Mouse (Mus musculus): ENCODE results near the gene Ubash3a.
A peak's percentile ranks its signal among the peaks of the same experiment; 100 is the strongest.
"Not testable (repeated sequence)": the region's sequence is repeated elsewhere in the genome, so short reads cannot be mapped to it uniquely, and the experiment has no call there.

The Ubash3a gene

GRCm38 (mm10) chr17:31260430-31260829 is 52.8 kb downstream of the Ubash3a start:
- no peak for DNase-seq (ENCODE audit: low read depth, low spot score)

GRCm38 (mm10) chr17:31261352-31261751 is 53.7 kb downstream of the Ubash3a start:
- DNase-seq (ENCODE audit: low read depth, low spot score), result no peak

DNA sequence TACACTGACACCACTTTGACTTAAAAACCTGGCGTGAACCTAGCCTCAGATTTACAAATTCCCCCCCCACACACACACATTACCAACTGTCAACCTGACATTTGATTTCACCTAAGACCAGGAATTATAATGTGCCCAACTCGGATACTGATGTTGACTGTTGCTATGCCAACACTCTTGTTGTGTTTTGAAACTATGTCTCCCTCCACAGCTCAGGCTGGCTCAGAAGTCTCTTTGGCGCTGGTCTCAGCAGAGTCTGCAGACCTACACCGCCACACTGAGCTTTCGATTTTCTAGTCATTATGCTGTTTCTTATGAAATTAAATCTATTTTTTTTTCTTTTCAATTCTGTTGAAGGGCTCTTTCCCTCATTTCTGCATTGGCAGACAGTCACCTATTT is 55.0 kb downstream of the Ubash3a start:
- no peak for DNase-seq (ENCODE audit: low read depth, low spot score)

DNA sequence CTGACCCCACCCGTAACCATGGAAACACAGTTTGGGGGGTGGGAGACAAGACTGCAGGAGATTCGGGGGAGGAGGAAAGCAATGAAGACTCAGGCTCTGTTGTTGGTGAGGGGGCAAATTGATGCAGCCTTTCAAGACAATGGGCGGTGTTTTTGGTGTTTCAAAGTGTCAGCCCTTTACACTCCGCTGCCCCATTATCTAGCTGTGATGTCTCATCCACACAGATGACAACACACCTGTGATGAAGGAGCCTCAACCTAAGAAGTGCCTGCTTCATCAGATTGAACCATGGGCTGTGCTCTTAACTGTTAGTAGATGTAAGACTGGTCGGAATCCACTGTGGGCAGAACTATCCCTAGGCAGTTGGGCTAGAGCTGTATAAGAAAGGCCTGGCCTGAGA is 56.1 kb downstream of the Ubash3a start:
- DNase-seq (ENCODE audit: low read depth, low spot score), result no peak

- DNase-seq (ENCODE audit: low read depth, low spot score), result no peak
These were observed 56.7 kb downstream of the Ubash3a start for GRCm38 (mm10) chr17:31264372-31264771.

- peak; percentile 78 for DNase-seq (ENCODE audit: low read depth, low spot score)
These were observed 57.5 kb downstream of the Ubash3a start for GRCm38 (mm10) chr17:31265171-31265572.

GRCm38 (mm10) chr17:31265831-31266230 is 58.2 kb downstream of the Ubash3a start:
- no peak for DNase-seq (ENCODE audit: low read depth, low spot score)

DNA sequence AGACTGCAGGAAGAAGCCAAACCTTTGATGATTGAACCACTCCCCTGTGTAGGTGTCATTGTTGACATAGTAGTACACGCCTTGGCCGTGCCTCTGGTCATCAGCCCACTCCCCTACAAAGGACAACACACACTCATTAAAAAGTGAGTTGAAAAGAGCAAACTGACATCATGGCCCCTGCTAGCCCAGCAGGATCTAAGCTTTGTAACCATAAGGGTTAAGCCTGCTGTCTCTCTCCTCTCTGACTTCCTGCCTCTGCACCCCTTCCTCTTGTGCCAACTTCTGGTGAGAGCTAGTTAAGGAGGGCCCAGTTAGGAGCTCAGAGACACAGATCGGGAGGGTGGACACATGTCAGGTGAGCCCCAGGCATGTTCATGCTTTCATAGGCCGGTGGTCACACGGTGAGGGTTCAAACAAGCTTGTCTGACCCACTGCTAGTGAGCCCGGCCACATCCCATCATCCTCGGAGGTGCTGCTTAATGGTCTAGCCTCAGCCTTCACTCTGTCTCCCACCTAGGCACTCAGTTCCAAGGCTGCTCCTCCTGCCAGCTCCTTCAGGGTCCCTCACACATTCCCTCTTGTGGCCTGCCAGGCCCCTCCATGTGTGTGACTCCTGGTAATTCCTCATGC is 58.8 kb downstream of the Ubash3a start:
- DNase-seq (ENCODE audit: low read depth, low spot score), result no peak

DNA sequence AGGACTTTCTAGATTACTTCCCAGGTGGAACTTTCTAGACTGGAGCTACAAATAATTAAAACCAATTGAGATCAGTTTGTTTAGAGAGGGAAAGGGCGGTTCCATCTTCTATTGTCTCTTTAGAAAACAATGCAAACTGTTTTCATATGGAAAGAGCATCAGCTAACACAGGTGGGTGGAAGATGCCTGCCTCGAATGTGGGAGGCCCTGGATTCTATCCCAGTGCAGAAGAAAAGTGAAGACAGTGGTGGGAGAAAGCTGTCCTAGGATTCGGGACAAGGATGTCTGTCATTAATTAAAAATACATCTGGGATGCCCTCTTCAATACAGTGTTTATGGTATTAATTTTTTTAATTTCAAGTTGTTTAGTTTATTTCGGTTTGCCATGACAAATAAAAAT is 59.5 kb downstream of the Ubash3a start:
- no peak for DNase-seq (ENCODE audit: low read depth, low spot score)

DNA sequence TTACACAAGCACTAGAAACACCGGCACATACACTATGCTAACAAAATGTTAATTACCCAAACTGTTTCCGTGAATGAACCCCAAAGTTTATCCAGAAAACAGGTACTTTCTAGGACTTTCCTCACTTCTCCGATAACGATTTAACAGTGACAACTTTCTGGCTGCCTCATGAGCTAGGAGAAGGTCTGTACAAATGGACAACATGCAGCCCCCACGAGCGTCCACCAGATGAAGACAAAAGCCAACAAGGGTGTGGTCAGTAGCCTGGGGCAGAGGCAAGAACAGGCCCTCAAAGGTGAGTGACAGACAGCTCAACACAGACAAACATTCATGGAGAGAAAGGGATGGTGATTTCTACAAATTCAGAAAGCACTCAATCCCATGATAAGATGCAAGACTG is 59.9 kb downstream of the Ubash3a start:
- no peak for DNase-seq (ENCODE audit: low read depth, low spot score)

GRCm38 (mm10) chr17:31268016-31268415 is 60.3 kb downstream of the Ubash3a start:
- DNase-seq (ENCODE audit: low read depth, low spot score), result no peak

GRCm38 (mm10) chr17:31269761-31270160 is 62.1 kb downstream of the Ubash3a start:
- no peak for DNase-seq (ENCODE audit: low read depth, low spot score)

- no peak for DNase-seq (ENCODE audit: low read depth, low spot score)
These were observed 62.6 kb downstream of the Ubash3a start for GRCm38 (mm10) chr17:31270246-31270645.

DNA sequence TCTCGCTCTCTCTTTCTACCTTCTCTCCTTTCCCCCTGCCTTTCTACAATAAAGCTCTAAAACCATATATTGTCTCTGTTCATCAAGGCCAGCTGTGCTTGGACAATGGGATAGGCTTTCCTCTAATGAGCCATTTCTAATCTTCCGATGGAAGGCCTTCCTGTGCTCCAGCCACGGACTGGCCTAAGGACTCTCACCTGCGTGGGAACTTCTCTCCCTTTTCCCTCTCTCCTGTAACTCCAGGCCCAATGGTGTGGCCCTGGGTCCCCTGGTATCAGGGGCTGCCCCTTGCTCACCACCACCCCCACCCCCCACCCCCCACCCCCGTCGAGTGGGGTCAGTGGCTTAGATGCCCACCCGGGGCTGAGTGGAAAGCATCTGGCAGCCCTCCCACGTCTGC is 63.1 kb downstream of the Ubash3a start:
- not testable (repeated sequence) for DNase-seq (ENCODE audit: low read depth, low spot score)

- peak; percentile 70 for DNase-seq (ENCODE audit: low read depth, low spot score)
These were observed 63.6 kb downstream of the Ubash3a start for GRCm38 (mm10) chr17:31271136-31271851.

- DNase-seq (ENCODE audit: low read depth, low spot score), result no peak
These were observed 64.9 kb downstream of the Ubash3a start for GRCm38 (mm10) chr17:31272416-31273165.

DNA sequence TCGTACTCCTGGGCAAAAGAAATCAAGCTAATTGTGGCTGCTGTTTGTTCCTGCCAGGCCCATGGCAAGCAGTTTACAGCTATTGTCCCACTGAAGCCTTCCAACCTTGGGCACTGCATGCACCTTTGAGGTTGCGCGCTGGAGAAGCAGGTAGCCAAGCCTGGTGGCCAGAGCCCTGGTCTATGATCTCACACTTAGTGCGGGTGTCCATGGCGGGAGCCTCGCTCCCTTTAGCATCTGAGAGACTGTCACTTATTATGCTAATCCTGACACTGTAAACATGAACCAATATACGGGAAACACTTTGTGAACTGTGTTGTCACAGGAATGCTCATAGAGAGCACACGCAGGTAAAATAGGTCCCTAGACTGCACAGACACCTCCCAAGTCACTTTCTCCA is 66.0 kb downstream of the Ubash3a start:
- DNase-seq (ENCODE audit: low read depth, low spot score), result no peak

- no peak for DNase-seq (ENCODE audit: low read depth, low spot score)
These were observed 67.5 kb downstream of the Ubash3a start for GRCm38 (mm10) chr17:31275181-31275580.

DNA sequence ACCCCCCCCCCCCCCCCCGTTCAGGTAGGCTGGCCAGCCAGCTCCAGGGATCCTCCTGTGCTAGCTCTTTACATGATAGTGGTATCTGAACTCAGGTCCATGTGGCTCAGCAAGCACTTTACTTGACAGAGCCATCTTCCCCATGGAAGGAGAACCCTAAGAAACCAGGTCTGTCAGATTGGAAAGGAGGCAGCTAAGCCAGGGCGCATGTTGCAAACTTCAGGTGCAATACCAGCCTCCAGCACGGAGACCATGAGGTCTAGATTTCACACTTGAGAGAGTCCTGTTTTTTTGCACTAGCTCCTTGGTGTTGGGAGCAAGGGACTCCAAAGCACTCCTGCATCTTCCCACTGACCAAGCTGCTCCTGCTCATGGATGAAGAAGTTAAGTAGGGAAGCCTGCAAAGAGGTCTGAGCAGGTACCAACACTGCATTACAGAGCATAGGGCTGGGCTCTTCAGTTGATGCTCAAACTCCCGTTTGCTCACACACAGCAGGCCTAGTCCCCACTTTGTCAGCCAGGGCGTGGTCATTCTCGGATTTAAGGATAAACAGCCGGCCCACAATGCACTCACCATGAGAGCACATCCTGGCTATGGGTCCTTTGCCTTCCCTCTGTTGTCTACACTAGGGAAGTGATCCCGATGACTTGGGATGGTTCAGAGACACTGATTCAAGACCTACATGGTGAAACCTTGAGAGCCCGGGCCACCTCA is 68.7 kb downstream of the Ubash3a start:
- no peak for DNase-seq (ENCODE audit: low read depth, low spot score)

DNA sequence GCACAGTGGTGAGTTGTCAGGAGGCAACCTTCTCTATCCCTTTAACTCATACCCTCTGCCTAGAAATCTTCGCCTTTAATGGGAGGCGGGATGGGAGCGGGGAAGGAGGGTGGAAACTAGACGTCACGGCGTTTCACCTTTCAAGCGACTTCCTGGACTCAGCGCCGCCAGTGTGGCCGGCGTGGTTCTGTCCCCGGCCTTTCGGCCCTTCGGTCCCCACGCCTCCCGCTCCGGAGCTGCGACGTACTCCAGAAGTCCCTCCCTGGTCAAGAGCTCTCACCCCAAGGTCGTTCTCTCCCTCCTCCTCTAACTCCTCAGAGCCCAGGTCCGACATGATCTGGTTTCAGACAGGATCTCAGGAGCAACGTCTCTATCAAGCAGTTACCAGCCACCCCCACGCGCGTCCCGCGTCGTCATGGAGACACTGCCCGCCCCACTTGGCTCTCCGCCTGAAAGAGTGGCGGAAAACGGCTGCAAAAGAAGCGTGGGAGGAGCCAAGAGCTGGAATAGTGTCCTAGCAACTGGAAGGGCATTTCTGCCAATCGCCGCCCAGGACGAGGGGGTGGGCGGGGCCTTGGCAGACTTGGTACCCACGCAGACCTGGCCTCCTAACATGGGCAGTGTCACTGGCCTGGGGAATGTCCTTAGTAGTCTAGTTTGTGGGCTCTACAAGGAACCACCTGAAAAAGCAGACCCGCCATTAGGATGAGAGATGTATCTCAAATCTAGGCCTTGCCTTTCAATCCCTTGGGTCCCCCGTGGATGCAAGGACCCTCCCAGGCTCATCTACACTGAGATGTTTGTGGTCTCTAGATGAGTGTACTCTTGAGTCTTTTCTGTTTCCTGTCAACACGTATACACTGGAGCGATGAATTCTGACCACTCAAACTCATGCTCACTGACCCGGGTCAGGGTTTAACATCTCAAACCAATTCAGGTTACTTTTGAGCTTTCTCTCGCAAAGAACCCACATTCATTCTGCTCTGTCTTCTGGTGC is 69.5 kb downstream of the Ubash3a start, which contains the start of gene Rsph1:
TSS of gene Rsph1 (minus strand) at position 462 of the 997 bp plus-strand sequence.
- DNase-seq (ENCODE audit: low read depth, low spot score), result peak; percentile 95

GRCm38 (mm10) chr17:31277931-31278330 is 70.3 kb downstream of the Ubash3a start:
- DNase-seq (ENCODE audit: low read depth, low spot score), result no peak

All from ZHBTc4 (cell line).